Mouse (Mus musculus) ES-Bruce4 (cell line): ENCODE measurements around the gene Efcab2. TPM values are rescaled to one million over a fixed set of nuclear protein-coding genes. Genes with fewer than 3 reads are reported as not detected.
A peak's percentile ranks its signal among the peaks of the same experiment; 100 is the strongest.

Experiments used
- H3K27ac ChIP-seq: 2 replicates; pipeline ENCODE4 v1.5.1; 2012; ENCODE audit warnings: low read length, inconsistent platforms; ENCODE audit not compliant: insufficient read depth
- H3K27me3 ChIP-seq: 2 replicates; pipeline ENCODE4 v1.6.1; 2012; ENCODE audit warnings: mild to moderate bottlenecking, low read length, inconsistent platforms; ENCODE audit not compliant: control insufficient read depth, poor library complexity, insufficient read depth, severe bottlenecking
- H3K36me3 ChIP-seq: 2 replicates; pipeline ENCODE4 v1.6.1; 2012; ENCODE audit warnings: inconsistent platforms, mild to moderate bottlenecking, low read length, moderate library complexity; ENCODE audit not compliant: control insufficient read depth, poor library complexity, insufficient read depth, severe bottlenecking
- H3K4me1 ChIP-seq: one replicate; pipeline ENCODE4 v1.8.1; 2011; ENCODE audit warnings: low read length; ENCODE audit not compliant: control insufficient read depth, insufficient read depth
- H3K4me3 ChIP-seq: 2 replicates; pipeline ENCODE4 v1.5.1; 2011; ENCODE audit warnings: low read depth, mild to moderate bottlenecking, low read length
- H3K9ac ChIP-seq: 2 replicates; pipeline ENCODE4 v1.6.1; 2012; ENCODE audit warnings: low read depth, mild to moderate bottlenecking, inconsistent platforms; ENCODE audit not compliant: poor library complexity, severe bottlenecking
- H3K9me3 ChIP-seq: replicated peaks from 2 replicates; pipeline ENCODE4 v1.6.1; 2012; ENCODE audit warnings: mild to moderate bottlenecking, low read length, inconsistent platforms; ENCODE audit not compliant: control insufficient read depth, poor library complexity, insufficient read depth, severe bottlenecking
- CTCF ChIP-seq: IDR thresholded peaks from one replicate; pipeline ENCODE4 v1.8.1; 2011; ENCODE audit warnings: low read depth, low read length
- EP300 ChIP-seq: IDR thresholded peaks from 2 replicates; pipeline ENCODE4 v1.6.1; 2011; ENCODE audit warnings: low read depth, low read length; ENCODE audit not compliant: insufficient read depth
- POLR2A ChIP-seq: IDR thresholded peaks from one replicate; pipeline ENCODE4 v1.8.1; 2011; ENCODE audit warnings: low read length; ENCODE audit not compliant: insufficient read depth
- polyA plus RNA-seq: library from polyadenylated mRNA; stranded (reverse); fragments of >200 nt; gene quantifications from 2 replicates; pipeline ENCODE4 v1.2.4, GENCODE M21; 2011; ENCODE audit warnings: low read depth; ENCODE audit not compliant: missing spikeins, insufficient read depth, insufficient read length

The Efcab2 gene
- polyA plus RNA-seq, 1 experiment, result 5.6 TPM

GRCm38 (mm10) chr1:178489127-178489526, 83.2 kb downstream of the Efcab2 start:
- no peaks in the 10 kb centered on the region for H3K9me3 ChIP-seq
- no peaks in the 10 kb centered on the region for H3K27me3 ChIP-seq
- no peak overlapping the region for H3K4me3 ChIP-seq
- H3K4me1 ChIP-seq, result no peaks in the 10 kb centered on the region
- no peak overlapping the region for H3K9ac ChIP-seq
- no peaks in the 10 kb centered on the region for H3K36me3 ChIP-seq
- no peak for TF ChIP-seq EP300
- TF ChIP-seq CTCF, result no peak
- no peak for TF ChIP-seq POLR2A
- no peak overlapping the region for H3K27ac ChIP-seq

DNA sequence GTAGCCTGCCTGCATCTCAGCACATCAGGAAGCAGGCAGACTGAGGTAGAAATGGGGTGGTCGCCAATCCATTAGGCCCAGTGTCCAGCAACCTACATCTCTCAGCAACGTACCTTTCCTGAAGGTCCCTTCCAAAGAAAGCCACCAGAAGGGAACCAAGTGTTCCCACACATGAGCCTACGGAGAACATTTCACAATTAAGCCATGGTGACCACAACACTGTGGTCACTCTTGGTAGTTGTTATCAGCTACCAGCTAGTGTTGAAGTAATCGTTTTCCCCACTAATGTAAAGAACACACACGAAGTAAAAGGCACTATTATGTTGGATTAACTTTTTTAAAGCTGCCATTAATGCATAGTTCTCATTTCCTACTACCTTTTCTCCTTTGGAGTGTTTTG, 85.8 kb downstream of the Efcab2 start:
- Histone ChIP-seq H3K9me3 (no peaks in the 10 kb centered on the region), H3K27me3 (no peaks in the 10 kb centered on the region), H3K27ac (no peak overlapping the region), H3K4me3 (no peak overlapping the region), H3K36me3 (no peaks in the 10 kb centered on the region), H3K9ac (no peak overlapping the region), H3K4me1 (no peaks in the 10 kb centered on the region)
- TF ChIP-seq POLR2A, result no peak
- no peak for TF ChIP-seq CTCF
- TF ChIP-seq EP300, result no peak

- H3K27me3 ChIP-seq, result no peaks in the 10 kb centered on the region
- no peaks in the 10 kb centered on the region for H3K36me3 ChIP-seq
- H3K4me3 ChIP-seq, result no peak overlapping the region
- H3K9me3 ChIP-seq, result no peaks in the 10 kb centered on the region
- no peaks in the 10 kb centered on the region for H3K4me1 ChIP-seq
- TF ChIP-seq CTCF (no peak), EP300 (no peak), POLR2A (no peak)
- H3K9ac ChIP-seq, result no peak overlapping the region
- no peak overlapping the region for H3K27ac ChIP-seq
These were observed 86.6 kb downstream of the Efcab2 start for GRCm38 (mm10) chr1:178492493-178492892.

- H3K4me3 ChIP-seq, result no peak overlapping the region
- H3K27ac ChIP-seq, result no peak overlapping the region
- H3K9ac ChIP-seq, result no peak overlapping the region
- no peaks in the 10 kb centered on the region for H3K9me3 ChIP-seq
- no peaks in the 10 kb centered on the region for H3K4me1 ChIP-seq
- H3K27me3 ChIP-seq, result no peaks in the 10 kb centered on the region
- TF ChIP-seq POLR2A (no peak), CTCF (no peak), EP300 (no peak)
- no peaks in the 10 kb centered on the region for H3K36me3 ChIP-seq
These were observed 90.3 kb downstream of the Efcab2 start for GRCm38 (mm10) chr1:178496186-178496585.

- H3K27me3 ChIP-seq, result no peaks in the 10 kb centered on the region
- no peaks in the 10 kb centered on the region for H3K4me1 ChIP-seq
- no peaks in the 10 kb centered on the region for H3K36me3 ChIP-seq
- no peaks in the 10 kb centered on the region for H3K9me3 ChIP-seq
- H3K9ac ChIP-seq, result no peak overlapping the region
- no peak overlapping the region for H3K4me3 ChIP-seq
- no peak for TF ChIP-seq POLR2A
- peak; percentile 74 for TF ChIP-seq CTCF
- no peak overlapping the region for H3K27ac ChIP-seq
These were observed 91.0 kb downstream of the Efcab2 start for GRCm38 (mm10) chr1:178496841-178497240.

DNA sequence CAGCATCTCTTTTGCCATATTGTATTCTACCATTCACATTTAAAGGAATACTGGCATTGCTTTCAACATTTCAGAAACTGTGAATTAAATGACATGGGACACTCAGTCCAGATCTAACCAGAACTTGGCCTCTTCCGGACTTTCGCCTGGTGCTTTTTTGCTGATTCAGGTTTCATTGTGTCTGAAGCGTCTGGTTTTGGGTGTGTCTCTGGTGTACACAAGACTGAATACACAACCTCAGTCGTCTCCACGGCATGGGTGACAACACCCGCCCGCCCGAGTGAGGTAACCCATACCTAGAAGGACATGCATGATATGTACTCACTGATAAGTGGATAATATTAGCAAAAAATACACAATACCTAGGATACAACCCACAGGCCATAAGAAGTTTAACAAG, 101.1 kb downstream of the Efcab2 start:
- H3K27me3 ChIP-seq, result no peaks in the 10 kb centered on the region
- no peak overlapping the region for H3K4me3 ChIP-seq
- H3K4me1 ChIP-seq, result peaks cover 5% of the 10 kb centered on the region
- H3K9me3 ChIP-seq, result no peaks in the 10 kb centered on the region
- no peaks in the 10 kb centered on the region for H3K36me3 ChIP-seq
- no peak overlapping the region for H3K27ac ChIP-seq
- TF ChIP-seq EP300 (0 out of 2 replicates have a peak, but pooled peaks have one; percentile 24), POLR2A (no peak), CTCF (no peak)
- H3K9ac ChIP-seq, result no peak overlapping the region
